Mouse (Mus musculus) splenic B cell, adult 2 months (primary cell): Measurements from ENCODE around the gene Fancc.

Experiments
- DNase-seq: peaks from one replicate; pipeline ENCODE4 v3.0.0-alpha.2; 2011; ENCODE audit warnings: low read depth, low spot score
- H3K27me3 ChIP-seq: 2 replicates; pipeline ENCODE4 v1.6.1; 2012; ENCODE audit warnings: mild to moderate bottlenecking, low read length, moderate library complexity, mixed read lengths; ENCODE audit not compliant: control insufficient read depth, poor library complexity, insufficient read depth, severe bottlenecking
- H3K36me3 ChIP-seq: 2 replicates; pipeline ENCODE4 v1.6.1; 2012; ENCODE audit warnings: mild to moderate bottlenecking, low read length, moderate library complexity, mixed read lengths; ENCODE audit not compliant: control insufficient read depth, poor library complexity, insufficient read depth, severe bottlenecking

Fancc gene

GRCm38 (mm10) chr13:63525571-63526197 lies 28.6 kb upstream of the Fancc start:
- Histone ChIP-seq H3K36me3 (peaks cover 3% of the 10 kb centered on the region), H3K27me3 (no peaks in the 10 kb centered on the region)
- no peak for DNase-seq

GRCm38 (mm10) chr13:63524608-63525570 lies 27.8 kb upstream of the Fancc start:
- no peak for DNase-seq
- Histone ChIP-seq H3K27me3 (no peaks in the 10 kb centered on the region), H3K36me3 (peaks cover 3% of the 10 kb centered on the region)

- DNase-seq: no peak
- H3K27me3 ChIP-seq: no peaks in the 10 kb centered on the region
- H3K36me3 ChIP-seq: peaks cover 3% of the 10 kb centered on the region
Measured at GRCm38 (mm10) chr13:63524061-63524460, 27.0 kb upstream of the Fancc start.

- no peak for DNase-seq
Measured at GRCm38 (mm10) chr13:63522832-63523231, 25.8 kb upstream of the Fancc start.

GRCm38 (mm10) chr13:63520110-63520509 lies 23.0 kb upstream of the Fancc start:
- peaks cover 5% of the 10 kb centered on the region for H3K36me3 ChIP-seq
- DNase-seq: no peak
- H3K27me3 ChIP-seq: no peaks in the 10 kb centered on the region

More at GRCm38 (mm10) chr13:63522832-63523231, 25.8 kb upstream of the Fancc start:
- Histone ChIP-seq H3K27me3 (no peaks in the 10 kb centered on the region), H3K36me3 (peaks cover 4% of the 10 kb centered on the region)

- peaks cover 13% of the 10 kb centered on the region for H3K36me3 ChIP-seq
- no peak for DNase-seq
- H3K27me3 ChIP-seq: no peaks in the 10 kb centered on the region
Measured at GRCm38 (mm10) chr13:63516535-63516934, 19.5 kb upstream of the Fancc start.

- DNase-seq: no peak
- H3K36me3 ChIP-seq: peaks cover 18% of the 10 kb centered on the region
- H3K27me3 ChIP-seq: no peaks in the 10 kb centered on the region
Measured at GRCm38 (mm10) chr13:63515542-63515941, 18.5 kb upstream of the Fancc start.

GRCm38 (mm10) chr13:63514931-63515360 lies 17.9 kb upstream of the Fancc start:
- H3K36me3 ChIP-seq: peaks cover 18% of the 10 kb centered on the region
- DNase-seq: no peak
- H3K27me3 ChIP-seq: no peaks in the 10 kb centered on the region

- no peak for DNase-seq
- Histone ChIP-seq H3K27me3 (no peaks in the 10 kb centered on the region), H3K36me3 (peaks cover 18% of the 10 kb centered on the region)
Measured at GRCm38 (mm10) chr13:63513374-63514098, 16.5 kb upstream of the Fancc start.

- no peak for DNase-seq
- H3K36me3 ChIP-seq: peaks cover 16% of the 10 kb centered on the region
Measured at GRCm38 (mm10) chr13:63512411-63512810, 15.3 kb upstream of the Fancc start.

GRCm38 (mm10) chr13:63507821-63508220 lies 10.7 kb upstream of the Fancc start:
- H3K36me3 ChIP-seq: peaks cover 14% of the 10 kb centered on the region
- no peaks in the 10 kb centered on the region for H3K27me3 ChIP-seq
- DNase-seq: no peak

More at GRCm38 (mm10) chr13:63512411-63512810, 15.3 kb upstream of the Fancc start:
- H3K27me3 ChIP-seq: no peaks in the 10 kb centered on the region

- no peak for DNase-seq
- no peaks in the 10 kb centered on the region for H3K27me3 ChIP-seq
- peaks cover 10% of the 10 kb centered on the region for H3K36me3 ChIP-seq
Measured at GRCm38 (mm10) chr13:63507001-63507556, 10.0 kb upstream of the Fancc start.

- H3K27me3 ChIP-seq: no peaks in the 10 kb centered on the region
- DNase-seq: no peak
- peaks cover 3% of the 10 kb centered on the region for H3K36me3 ChIP-seq
Measured at GRCm38 (mm10) chr13:63506364-63506763, 9.3 kb upstream of the Fancc start.

GRCm38 (mm10) chr13:63502391-63502790 lies 5.3 kb upstream of the Fancc start:
- no peaks in the 10 kb centered on the region for H3K27me3 ChIP-seq
- no peak for DNase-seq

More at GRCm38 (mm10) chr13:63502391-63502790, 5.3 kb upstream of the Fancc start:
- no peaks in the 10 kb centered on the region for H3K36me3 ChIP-seq
